Comparison of ENCODE assay signal across 9 mouse cellular contexts in the genomic region with DNA sequence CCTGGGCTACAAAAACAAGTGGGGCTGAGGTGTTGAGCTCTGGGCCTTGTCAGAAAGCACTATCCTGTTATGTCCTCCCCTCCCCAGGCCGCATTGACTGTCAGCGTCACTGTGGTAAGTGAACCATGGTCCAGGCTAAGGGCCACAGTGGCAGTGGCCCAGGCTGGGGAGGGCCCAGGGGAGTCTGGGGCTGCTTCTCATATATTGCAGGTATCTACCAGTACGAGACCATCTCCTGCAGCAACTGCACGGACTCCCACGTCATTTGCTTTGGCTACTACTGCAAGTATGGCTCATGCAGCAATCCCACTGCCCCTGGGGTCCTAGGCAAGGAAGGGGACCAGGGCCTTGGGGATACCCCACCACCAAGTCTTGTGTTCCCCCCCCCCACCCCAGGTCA. TPM values are rescaled to one million over a fixed set of nuclear protein-coding genes. Genes with fewer than 3 reads are reported as not detected.
DNase-seq lines count a peak whose midpoint lies in the region; ATAC-seq and TF ChIP-seq lines count a peak whose summit lies in the region.
"Had no signal": no experiment of that assay in that cellular context is flagged by ENCODE, and none has a peak within 500 bp of the region (broad histone marks: within the 10 kb centered on the region; RNA-seq: fewer than 3 reads in every experiment).

No protein-coding gene starts in this region.

- H3K4me2 ChIP-seq in heart, embryonic 11.5 days, result peak overlapping the region; percentile 95
- peak overlapping the region; percentile 85 for H3K4me2 ChIP-seq in forebrain, embryonic 12.5 days
- peak overlapping the region; percentile 98 for H3K4me2 ChIP-seq in liver, embryonic 14.5 days (ENCODE audit: low read depth)

- no peaks in the 10 kb centered on the region for H3K9me3 ChIP-seq in heart, embryonic 11.5 days (replicated peaks; ENCODE audit: control insufficient read depth, low read length)
- H3K9me3 ChIP-seq in forebrain, embryonic 12.5 days, result no peaks in the 10 kb centered on the region
- no peaks in the 10 kb centered on the region for H3K9me3 ChIP-seq in liver, embryonic 14.5 days (ENCODE audit: control insufficient read depth, low read length)

- intact Hi-C loops in heart, postnatal 25 days (cut with DNase I), result loop anchor here (5.0 kb wide), 1 partner anchor 39 kb away; a partner anchor contains a TSS

- H3K9ac ChIP-seq in heart, embryonic 11.5 days (ENCODE audit: low read depth, low read length), result no peak overlapping the region
- no peak overlapping the region for H3K9ac ChIP-seq in forebrain, embryonic 12.5 days
- H3K9ac ChIP-seq in liver, embryonic 14.5 days (replicated peaks), result peak overlapping the region; percentile 62

- H3K27ac ChIP-seq in heart, embryonic 11.5 days (ENCODE audit: low read depth, low read length), result no peak overlapping the region
- 0 out of 2 replicates have a peak overlapping the region, but pooled peaks have one; percentile 81 for H3K27ac ChIP-seq in forebrain, embryonic 12.5 days
- H3K27ac ChIP-seq in liver, embryonic 14.5 days, result no peak overlapping the region

- no peak for ATAC-seq in heart, embryonic 11.5 days (replicated peaks; ENCODE audit: insufficient number of reproducible peaks, low FRiP score, low TSS enrichment)
- ATAC-seq in forebrain, embryonic 12.5 days (ENCODE audit: low FRiP score), result no peak
- ATAC-seq in liver, embryonic 14.5 days (ENCODE audit: insufficient read depth), result no peak

- H3ac ChIP-seq in C2C12 (ENCODE audit: control insufficient read depth, insufficient read length, low read depth), result peak overlapping the region; percentile 12

- TF ChIP-seq CTCF in C2C12 (IDR thresholded peaks at IDR 0.05; ENCODE audit: control insufficient read depth, insufficient read depth, insufficient read length), result no peak
- TF ChIP-seq CTCF in liver, embryonic 14.5 days (IDR thresholded peaks at IDR 0.05; ENCODE audit: low read depth), result no peak

- H3K36me3 ChIP-seq in heart, embryonic 11.5 days (ENCODE audit: control insufficient read depth, insufficient read depth, low read length), result peaks cover 13% of the 10 kb centered on the region
- peaks cover 31% of the 10 kb centered on the region for H3K36me3 ChIP-seq in C2C12 (ENCODE audit: control insufficient read depth, insufficient read depth)
- H3K36me3 ChIP-seq in forebrain, embryonic 12.5 days (replicated peaks), result peaks cover 34% of the 10 kb centered on the region
- peaks cover 10% of the 10 kb centered on the region for H3K36me3 ChIP-seq in liver, embryonic 14.5 days (replicated peaks; ENCODE audit: control insufficient read depth, insufficient read depth, low read depth)

- peak overlapping the region; percentile 1; the same call in 1 of the 2 replicates for H3K4me3 ChIP-seq in heart, embryonic 11.5 days (ENCODE audit: low read depth, low read length)
- H3K4me3 ChIP-seq in C2C12 (ENCODE audit: insufficient read depth, poor library complexity, severe bottlenecking), result no peak overlapping the region
- H3K4me3 ChIP-seq in forebrain, embryonic 12.5 days (replicated peaks), result no peak overlapping the region
- H3K4me3 ChIP-seq in liver, embryonic 14.5 days (ENCODE audit: insufficient read depth in 1 of 2, low read depth in 2 of 2, low read length in 2 of 2), result peak overlapping the region; percentile 64 to 67; a peak in 3 of 4 replicates

- H3K79me2 ChIP-seq in C2C12 (ENCODE audit: control insufficient read depth, insufficient read depth), result peaks cover 22% of the 10 kb centered on the region

- peaks cover 33% of the 10 kb centered on the region for H3K4me1 ChIP-seq in heart, embryonic 11.5 days (ENCODE audit: control insufficient read depth, insufficient read depth, low read length)
- H3K4me1 ChIP-seq in forebrain, embryonic 12.5 days, result peaks cover 34% of the 10 kb centered on the region
- peaks cover 31 to 34% of the 10 kb centered on the region in 2 experiments for H3K4me1 ChIP-seq in liver, embryonic 14.5 days (replicated peaks; ENCODE audit: control insufficient read depth in 2 of 2, insufficient read depth in 2 of 2, low read length in 1 of 2)

- peaks cover 6% of the 10 kb centered on the region for H3K79me3 ChIP-seq in C2C12 (ENCODE audit: low read depth)

- H3K27me3 ChIP-seq in heart, embryonic 11.5 days (ENCODE audit: control insufficient read depth, insufficient read depth, low read length), result no peaks in the 10 kb centered on the region
- H3K27me3 ChIP-seq in C2C12 (ENCODE audit: control insufficient read depth, insufficient read depth, insufficient read length), result no peaks in the 10 kb centered on the region
- no peaks in the 10 kb centered on the region for H3K27me3 ChIP-seq in forebrain, embryonic 12.5 days
- no peaks in the 10 kb centered on the region for H3K27me3 ChIP-seq in liver, embryonic 14.5 days (ENCODE audit: control insufficient read depth, insufficient read depth, low read length)

- 81% methylated on average over 5 of the region's 5 CpGs for WGBS in heart, embryonic 11.5 days (ENCODE audit: insufficient replicate concordance)
- WGBS in forebrain, embryonic 12.5 days, result 89% methylated on average over 5 of the region's 5 CpGs
- 87% methylated on average over 5 of the region's 5 CpGs for WGBS in liver, embryonic 14.5 days (ENCODE audit: insufficient replicate concordance)

- no peak for TF ChIP-seq EP300 in liver, embryonic 14.5 days (IDR thresholded peaks at IDR 0.05; ENCODE audit: low read depth)

- DNase-seq in heart, postnatal 25 days (ENCODE audit: low spot score), result no peak
- DNase-seq in liver, embryonic 14.5 days (ENCODE audit: low read depth in 3 of 3, low spot score in 3 of 3), result no peak
- DNase-seq in spleen, adult 12 weeks (ENCODE audit: low spot score), result no peak
- no peak for DNase-seq in ovary, postnatal 10 days (ENCODE audit: low spot score)
- DNase-seq in adrenal gland, postnatal 25 days, result no peak
- DNase-seq: kidney, postnatal 4 days had no signal

TF ChIP-seq in C2C12, 6 proteins besides CTCF, POLR2A, EP300 and RAD21:
- TF ChIP-seq MYOG (IDR thresholded peaks at IDR 0.05; ENCODE audit: control insufficient read depth, extremely low read depth, insufficient read length) (no peak), CEBPB (IDR thresholded peaks at IDR 0.05; ENCODE audit: low read depth) (no peak)

RNA-seq across cellular contexts. Expression of a gene that starts 1.7 kb away (rescaled TPM):
- 8.2 and 8.5 TPM in 2 replicates for polyA plus RNA-seq in heart, embryonic 11.5 days (2014; fragmentation: Nextera tagmentation; extraction: Ambion mirVana)
- total RNA-seq in heart, postnatal 25 days (2021), result 1 to 10 TPM; 2.6 to 3.4 TPM
- polyA plus RNA-seq in C2C12 (2012; fragmentation: generic; extraction: Trizol), result 0.43 TPM
- 20.6 and 21.6 TPM in 2 replicates for polyA plus RNA-seq in forebrain, embryonic 12.5 days (2016; fragmentation: Nextera tagmentation; extraction: Ambion mirVana)
- 9.9 and 11.3 TPM in 2 replicates for polyA plus RNA-seq in liver, embryonic 14.5 days (2012; rRNA removed)
- 4.0 and 6.0 TPM in 2 replicates for polyA plus RNA-seq in liver, embryonic 14.5 days (2014; fragmentation: Nextera tagmentation; extraction: Ambion mirVana)
- 21.6 and 37.1 TPM in 2 replicates for total RNA-seq in adrenal gland, postnatal 25 days (2021)

RNA-seq across cellular contexts. Expression of a gene that starts 1.9 kb away (rescaled TPM):
- 38.9 and 39.0 TPM in 2 replicates for polyA plus RNA-seq in heart, embryonic 11.5 days (2014; fragmentation: Nextera tagmentation; extraction: Ambion mirVana)
- 1 to 10 TPM; 8.2 to 8.9 TPM for total RNA-seq in heart, postnatal 25 days (2021)
- polyA plus RNA-seq in C2C12 (2012; fragmentation: generic; extraction: Trizol), result 34.2 TPM
- 52.4 and 54.1 TPM in 2 replicates for polyA plus RNA-seq in forebrain, embryonic 12.5 days (2016; fragmentation: Nextera tagmentation; extraction: Ambion mirVana)
- polyA plus RNA-seq in liver, embryonic 14.5 days (2012; rRNA removed), result 13.0 and 15.8 TPM in 2 replicates
- 14.2 and 16.0 TPM in 2 replicates for polyA plus RNA-seq in liver, embryonic 14.5 days (2014; fragmentation: Nextera tagmentation; extraction: Ambion mirVana)
- total RNA-seq in adrenal gland, postnatal 25 days (2021), result 15.2 and 18.8 TPM in 2 replicates

RNA-seq across cellular contexts. Expression of a gene that starts 25.7 kb away (rescaled TPM):
- polyA plus RNA-seq in heart, embryonic 11.5 days (2014; fragmentation: Nextera tagmentation; extraction: Ambion mirVana), result 62.1 and 68.8 TPM in 2 replicates
- 100 to 1,000 TPM; 158 to 181 TPM for total RNA-seq in heart, postnatal 25 days (2021)
- 61.4 TPM for polyA plus RNA-seq in C2C12 (2012; fragmentation: generic; extraction: Trizol)
- 74.4 and 75.4 TPM in 2 replicates for polyA plus RNA-seq in forebrain, embryonic 12.5 days (2016; fragmentation: Nextera tagmentation; extraction: Ambion mirVana)
- polyA plus RNA-seq in liver, embryonic 14.5 days (2012; rRNA removed), result 59.7 and 69.1 TPM in 2 replicates
- 58.7 and 74.3 TPM in 2 replicates for polyA plus RNA-seq in liver, embryonic 14.5 days (2014; fragmentation: Nextera tagmentation; extraction: Ambion mirVana)
- total RNA-seq in adrenal gland, postnatal 25 days (2021), result 155 and 164 TPM in 2 replicates

RNA-seq across cellular contexts. Expression of a gene that starts 38.4 kb away (rescaled TPM):
- 51.5 and 59.3 TPM in 2 replicates for polyA plus RNA-seq in heart, embryonic 11.5 days (2014; fragmentation: Nextera tagmentation; extraction: Ambion mirVana)
- total RNA-seq in heart, postnatal 25 days (2021), result 10 to 100 TPM; 39.8 to 44.2 TPM
- 51.3 TPM for polyA plus RNA-seq in C2C12 (2012; fragmentation: generic; extraction: Trizol)
- polyA plus RNA-seq in forebrain, embryonic 12.5 days (2016; fragmentation: Nextera tagmentation; extraction: Ambion mirVana), result 87.5 and 89.3 TPM in 2 replicates
- polyA plus RNA-seq in liver, embryonic 14.5 days (2012; rRNA removed), result 24.5 and 26.2 TPM in 2 replicates
- polyA plus RNA-seq in liver, embryonic 14.5 days (2014; fragmentation: Nextera tagmentation; extraction: Ambion mirVana), result 20.1 and 22.4 TPM in 2 replicates
- total RNA-seq in adrenal gland, postnatal 25 days (2021), result 94.4 and 102 TPM in 2 replicates

RNA-seq across cellular contexts. Expression of a gene that starts 46.8 kb away (rescaled TPM):
- 37.6 and 47.0 TPM in 2 replicates for polyA plus RNA-seq in heart, embryonic 11.5 days (2014; fragmentation: Nextera tagmentation; extraction: Ambion mirVana)
- total RNA-seq in heart, postnatal 25 days (2021), result 10 to 100 TPM; 41.5 to 45.8 TPM
- polyA plus RNA-seq in C2C12 (2012; fragmentation: generic; extraction: Trizol), result 53.8 TPM
- polyA plus RNA-seq in forebrain, embryonic 12.5 days (2016; fragmentation: Nextera tagmentation; extraction: Ambion mirVana), result 84.3 and 85.1 TPM in 2 replicates
- 8.2 and 11.3 TPM in 2 replicates for polyA plus RNA-seq in liver, embryonic 14.5 days (2012; rRNA removed)
- polyA plus RNA-seq in liver, embryonic 14.5 days (2014; fragmentation: Nextera tagmentation; extraction: Ambion mirVana), result 8.6 and 12.0 TPM in 2 replicates
- total RNA-seq in adrenal gland, postnatal 25 days (2021), result 68.4 and 79.2 TPM in 2 replicates

Comparison
In these comparisons a context has a peak if more than half of its experiments do, and no peak if none do; other contexts are left out.
1. H3K4me3 ChIP-seq: peak in heart, embryonic 11.5 days (single experiment) and liver, embryonic 14.5 days (2 of 2); none in C2C12 (single experiment) and forebrain, embryonic 12.5 days (single experiment).
2. Peak in every context shown above with its lines, with median percentiles within 50 percentile points of each other: H3K4me2 ChIP-seq.